Mouse (Mus musculus): ENCODE data around the gene Nfkbie.
A peak's percentile ranks its signal among the peaks of the same experiment; 100 is the strongest.

The Nfkbie gene

DNA sequence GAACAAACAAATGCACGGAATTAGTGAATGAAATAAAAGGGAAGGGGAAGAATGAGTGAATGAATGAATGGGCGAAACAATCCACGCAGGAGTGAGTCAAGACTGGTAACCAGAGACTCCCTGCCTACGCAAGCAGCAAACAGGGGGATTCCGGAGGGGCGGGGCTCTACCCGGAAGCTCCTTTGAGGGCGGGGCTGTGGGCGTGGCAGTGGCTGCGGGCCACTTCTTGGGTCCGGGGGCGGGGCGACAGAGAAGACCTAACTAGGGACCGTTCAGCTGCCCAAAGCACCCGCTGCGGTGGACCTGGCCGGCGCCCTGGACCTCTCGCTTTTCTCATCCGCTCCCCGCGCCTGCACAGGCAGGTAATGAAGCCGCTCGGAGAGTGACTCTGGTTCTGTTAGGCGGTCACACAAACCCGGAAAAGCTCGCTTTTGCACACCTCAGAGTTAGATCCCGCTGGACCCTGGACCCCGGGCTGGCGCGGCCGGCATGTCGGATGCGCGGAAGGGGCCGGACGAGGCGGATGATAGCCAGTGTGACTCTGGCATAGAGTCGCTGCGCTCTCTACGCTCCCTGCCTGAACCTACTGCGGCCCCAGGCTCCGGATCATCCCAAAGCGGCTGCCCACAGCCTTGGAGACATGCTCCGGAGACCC, at the start of gene Nfkbie:
Nfkbie (plus strand) TSS at position 252 of the 655 bp plus-strand sequence.
- peak; percentile 97 to 99 for DNase-seq (ENCODE audit: low read depth in 2 of 2, low spot score in 2 of 2)

- DNase-seq (ENCODE audit: low read depth in 2 of 2, low spot score in 2 of 2), result no peak
Observed at GRCm38 (mm10) chr17:45505941-45506465, 49.5 kb upstream of the Nfkbie start.

- peak; percentile 90 to 95 for DNase-seq (ENCODE audit: low read depth in 2 of 2, low spot score in 2 of 2)
Observed at GRCm38 (mm10) chr17:45506700-45507189, 48.8 kb upstream of the Nfkbie start, which contains the start of gene Aars2. TSS of gene Aars2 (plus strand) at chr17:45506841.

DNA sequence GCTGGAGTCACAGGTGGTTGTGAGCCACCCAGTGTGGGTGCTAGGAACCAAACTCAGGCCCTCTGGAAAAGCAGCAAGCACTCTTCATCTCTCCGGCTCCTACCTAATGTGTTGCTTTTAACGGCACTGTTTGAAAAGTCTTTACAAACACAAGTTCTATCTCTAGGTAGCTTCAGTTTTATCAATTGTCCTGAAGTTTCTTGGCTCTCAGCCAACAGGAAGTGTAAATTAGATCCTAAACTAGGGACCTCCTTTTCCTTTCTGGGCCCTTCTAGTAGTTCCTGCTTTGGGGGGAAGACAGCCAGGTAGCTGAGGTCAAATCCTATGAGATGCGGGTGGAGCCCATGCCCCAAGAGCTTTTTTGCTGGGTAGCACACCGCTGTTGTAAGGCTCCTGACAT, 44.6 kb upstream of the Nfkbie start:
- no peak for DNase-seq (ENCODE audit: low read depth in 2 of 2, low spot score in 2 of 2)

DNA sequence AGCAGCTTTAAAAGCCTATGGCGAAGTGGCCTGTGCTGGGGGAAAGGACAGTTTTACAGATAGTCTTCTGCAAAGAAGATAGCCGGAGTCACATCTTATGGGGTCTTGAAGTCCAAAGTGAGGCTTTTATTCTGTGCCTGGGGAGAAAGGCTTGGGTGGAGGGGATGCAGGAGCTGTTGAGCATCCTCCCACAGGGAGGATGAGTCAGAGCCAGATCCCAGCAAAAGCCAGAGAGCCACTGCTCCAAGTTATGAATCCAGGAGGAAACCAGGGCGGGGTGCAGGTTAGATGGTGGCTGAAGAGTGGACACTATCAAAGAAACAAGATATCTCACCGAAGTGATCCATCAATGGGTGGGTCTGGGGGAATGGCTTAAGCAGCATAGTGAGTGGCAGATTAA, 43.7 kb upstream of the Nfkbie start:
- no peak for DNase-seq (ENCODE audit: low read depth in 2 of 2, low spot score in 2 of 2)

DNA sequence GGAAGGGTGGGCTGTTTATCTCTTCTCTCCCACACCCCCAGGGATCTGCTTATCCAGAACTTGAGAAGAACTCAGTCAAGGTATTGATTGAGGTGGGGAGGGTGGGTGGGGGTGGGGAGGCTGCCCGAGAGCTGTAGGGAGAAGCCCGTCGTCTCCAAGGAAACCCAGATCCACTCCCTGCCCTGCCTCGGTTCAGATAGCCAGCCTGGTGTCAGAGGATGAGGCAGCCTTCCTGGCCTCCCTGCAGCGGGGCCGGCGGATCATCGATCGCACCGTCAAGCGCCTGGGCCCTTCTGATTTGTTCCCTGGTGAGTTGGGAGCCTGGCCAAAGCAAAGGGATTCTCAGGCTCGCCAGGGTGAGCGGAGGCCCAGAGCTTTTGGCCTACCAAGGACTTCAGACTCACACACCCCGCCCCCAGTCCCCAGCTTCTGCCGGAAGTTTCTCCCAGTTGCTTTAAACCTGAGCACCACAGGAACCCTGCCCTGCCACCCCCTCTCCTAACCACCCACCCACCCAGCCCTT, 40.2 kb upstream of the Nfkbie start:
- no peak for DNase-seq (ENCODE audit: low read depth in 2 of 2, low spot score in 2 of 2)

DNA sequence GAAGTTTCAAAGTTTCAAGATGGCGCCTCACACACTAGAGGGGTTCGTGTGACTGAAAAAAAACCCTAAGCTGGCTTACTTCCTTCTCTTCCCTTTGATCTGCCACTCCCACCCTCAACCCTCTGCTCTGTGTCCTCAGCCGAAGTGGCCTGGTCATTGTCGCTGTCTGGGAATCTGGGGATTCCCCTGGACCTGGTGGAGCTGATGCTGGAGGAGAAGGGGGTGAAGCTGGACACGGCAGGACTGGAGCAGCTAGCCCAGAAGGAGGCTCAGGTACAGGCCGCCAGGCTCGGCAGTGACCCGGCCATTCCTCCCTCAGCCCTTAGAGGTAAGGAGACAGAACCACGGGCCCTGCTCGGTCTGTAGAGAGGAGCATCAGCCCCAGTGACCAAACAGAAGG, 39.7 kb upstream of the Nfkbie start:
- no peak for DNase-seq (ENCODE audit: low read depth in 2 of 2, low spot score in 2 of 2)

DNA sequence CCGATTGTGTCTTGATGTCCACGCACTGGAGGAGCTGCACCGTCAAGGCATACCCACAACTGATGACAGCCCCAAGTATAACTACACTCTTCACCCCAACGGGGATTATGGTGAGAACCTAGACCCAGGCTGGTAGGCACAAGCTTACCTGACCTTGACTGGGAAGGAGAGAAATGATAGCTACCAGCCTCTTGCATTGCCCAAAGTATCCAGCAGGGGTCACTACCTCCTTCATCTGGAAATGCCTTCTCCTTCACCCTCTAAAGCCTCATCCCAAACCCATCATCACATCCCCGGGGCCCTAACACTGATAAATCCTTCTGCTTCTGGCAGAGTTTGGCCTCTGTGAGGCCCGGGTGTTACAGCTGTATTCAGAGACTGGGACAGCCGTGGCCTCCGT, 39.0 kb upstream of the Nfkbie start:
- peak; percentile 68 to 72 for DNase-seq (ENCODE audit: low read depth in 2 of 2, low spot score in 2 of 2)

- DNase-seq (ENCODE audit: low read depth in 2 of 2, low spot score in 2 of 2), result no peak
Observed at GRCm38 (mm10) chr17:45517135-45517534, 38.4 kb upstream of the Nfkbie start.

GRCm38 (mm10) chr17:45517549-45518215, 37.8 kb upstream of the Nfkbie start:
- DNase-seq (ENCODE audit: low read depth in 2 of 2, low spot score in 2 of 2), result no peak

DNA sequence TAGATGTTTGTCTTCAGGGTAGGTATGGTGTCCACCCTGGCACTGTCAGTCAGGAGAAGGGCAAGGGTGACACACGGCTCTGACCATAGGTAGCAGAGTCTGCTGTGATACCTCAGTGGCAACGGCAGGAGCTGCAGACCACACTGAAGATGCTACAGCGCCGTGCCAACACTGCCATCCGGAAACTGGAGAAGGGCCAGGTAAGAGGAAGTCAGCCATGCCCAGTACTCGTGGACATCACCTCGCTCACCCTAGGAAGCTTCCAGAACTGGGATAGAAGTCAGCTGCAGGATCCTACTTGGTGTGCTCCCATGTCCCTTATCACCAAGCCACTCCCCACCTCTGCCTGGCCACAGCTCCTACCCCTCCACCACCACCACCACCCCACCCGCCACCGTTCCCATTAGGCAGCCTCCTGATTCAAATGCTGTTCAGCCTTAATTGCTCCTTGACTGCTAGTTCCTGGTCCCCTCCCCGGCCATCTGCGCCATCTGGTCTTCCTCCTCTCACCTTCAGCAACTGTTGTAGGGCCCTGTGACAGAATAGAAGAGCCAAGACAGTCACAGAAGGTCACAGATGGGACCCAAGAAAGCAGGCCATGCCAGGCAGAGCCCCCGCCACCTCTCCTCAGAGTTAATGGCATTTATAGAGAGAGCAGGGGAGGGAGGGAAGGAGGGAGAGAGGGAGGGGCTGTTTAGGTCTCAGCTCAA, 36.6 kb upstream of the Nfkbie start:
- DNase-seq (ENCODE audit: low read depth in 2 of 2, low spot score in 2 of 2), result no peak

DNA sequence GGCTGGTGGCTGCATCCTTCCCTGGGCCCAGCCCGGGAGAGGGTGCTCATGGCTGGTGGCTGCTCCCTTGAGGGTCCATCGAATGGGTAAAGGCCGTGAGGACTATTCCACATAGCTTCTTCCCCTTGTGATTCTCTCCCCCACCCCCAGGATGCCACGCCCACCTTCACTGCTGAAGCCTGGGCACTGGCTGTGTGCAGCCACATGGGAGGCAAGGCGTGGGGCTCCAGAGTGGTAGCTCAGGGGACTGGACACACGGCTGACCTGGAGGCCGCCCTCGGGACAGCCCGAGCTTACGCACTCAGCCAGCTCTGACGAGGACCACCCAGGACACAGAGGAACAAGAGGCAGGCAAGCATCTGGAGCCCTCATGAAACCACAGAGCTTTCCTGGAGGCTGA, 35.4 kb upstream of the Nfkbie start:
- no peak for DNase-seq (ENCODE audit: low read depth in 2 of 2, low spot score in 2 of 2)

- no peak for DNase-seq (ENCODE audit: low read depth in 2 of 2, low spot score in 2 of 2)
Observed at GRCm38 (mm10) chr17:45523263-45523662, 32.2 kb upstream of the Nfkbie start, which contains the start of gene Tcte1. TSS of gene Tcte1 (plus strand) at chr17:45523434.

DNA sequence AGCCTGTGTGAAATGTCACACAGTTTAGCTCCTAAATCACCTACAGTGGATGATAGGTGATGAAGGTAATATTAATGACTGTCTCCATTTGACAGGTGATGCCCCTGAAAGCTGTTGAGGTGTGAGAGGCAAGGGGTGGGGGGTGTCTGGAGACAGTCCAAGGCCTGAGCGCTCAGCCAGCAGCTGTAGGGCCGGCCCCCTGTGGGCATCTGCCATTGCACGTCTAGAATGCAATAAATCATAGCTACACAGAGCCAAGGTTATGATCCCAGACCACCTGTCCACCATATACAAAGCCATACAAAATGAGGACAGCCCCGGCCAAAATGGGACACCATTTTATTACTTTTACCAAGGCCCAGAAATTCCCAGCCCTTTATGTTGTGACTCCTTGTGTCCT, 30.5 kb upstream of the Nfkbie start:
- DNase-seq (ENCODE audit: low read depth in 2 of 2, low spot score in 2 of 2), result no peak

DNA sequence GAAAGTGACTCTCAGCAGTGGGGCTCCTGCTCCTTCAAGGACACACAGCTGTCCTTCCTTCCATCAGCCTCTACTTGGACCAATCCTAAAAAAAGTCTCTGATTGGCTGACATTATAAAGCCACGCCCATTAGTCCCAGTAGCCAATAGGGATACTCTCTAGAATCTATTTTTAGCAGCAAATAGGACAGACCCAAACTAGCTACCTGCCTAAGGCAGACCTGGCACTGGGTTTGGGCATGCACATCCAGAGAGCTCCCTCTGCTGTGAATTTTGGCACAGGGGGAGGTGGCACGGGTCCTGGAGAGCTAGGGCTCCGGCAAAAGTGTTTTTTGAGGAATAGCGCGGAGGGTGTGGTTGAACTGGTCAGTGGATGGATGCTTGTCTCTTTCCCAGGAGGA, 28.9 kb upstream of the Nfkbie start:
- no peak for DNase-seq (ENCODE audit: low read depth in 2 of 2, low spot score in 2 of 2)

- DNase-seq (ENCODE audit: low read depth in 2 of 2, low spot score in 2 of 2), result no peak
Observed at GRCm38 (mm10) chr17:45530346-45530782, 25.1 kb upstream of the Nfkbie start.

- no peak for DNase-seq (ENCODE audit: low read depth in 2 of 2, low spot score in 2 of 2)
Observed at GRCm38 (mm10) chr17:45532896-45533295, 22.6 kb upstream of the Nfkbie start.

DNA sequence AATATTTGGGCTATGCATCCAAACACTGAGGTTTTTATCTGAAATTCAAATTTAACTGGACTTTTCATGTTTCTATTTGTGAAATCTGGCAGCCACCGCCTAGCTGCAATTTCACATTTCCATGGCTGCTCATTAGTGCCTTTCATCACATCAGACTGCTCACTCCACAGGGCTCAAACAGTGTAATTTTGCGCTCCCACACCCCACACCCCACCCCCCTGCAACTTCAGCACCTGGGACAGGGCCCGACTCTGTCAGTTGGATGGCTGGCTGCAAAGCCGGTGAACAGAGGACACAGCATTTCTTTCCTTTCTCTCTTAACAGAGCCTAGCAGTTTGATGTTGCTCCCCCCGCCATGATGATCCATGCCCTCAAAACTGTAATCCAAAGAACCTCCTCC, 19.2 kb upstream of the Nfkbie start:
- DNase-seq (ENCODE audit: low read depth in 2 of 2, low spot score in 2 of 2), result no peak

GRCm38 (mm10) chr17:45538394-45538793, 17.1 kb upstream of the Nfkbie start:
- DNase-seq (ENCODE audit: low read depth in 2 of 2, low spot score in 2 of 2), result no peak

- no peak for DNase-seq (ENCODE audit: low read depth in 2 of 2, low spot score in 2 of 2)
Observed at GRCm38 (mm10) chr17:45539664-45540063, 15.8 kb upstream of the Nfkbie start.

DNA sequence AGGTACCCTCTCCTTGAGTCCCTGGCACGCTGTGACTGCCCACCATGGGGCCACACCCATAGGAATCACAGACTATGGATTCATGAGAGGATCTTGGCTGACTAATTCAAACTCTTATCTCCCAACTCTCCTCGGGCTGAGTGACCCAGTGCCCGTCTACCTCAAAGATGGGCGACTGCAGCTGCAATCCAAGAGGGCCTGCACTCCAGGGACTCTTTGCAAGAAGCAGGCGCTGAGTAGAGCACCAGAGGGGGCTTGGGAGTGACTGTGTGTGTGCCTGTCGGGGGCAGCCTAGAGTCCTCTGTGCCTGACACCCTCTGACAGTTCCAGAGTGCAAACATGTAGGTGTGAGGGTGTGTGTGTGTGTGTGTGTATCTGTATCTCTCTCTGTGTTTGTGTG, 13.4 kb upstream of the Nfkbie start:
- DNase-seq (ENCODE audit: low read depth in 2 of 2, low spot score in 2 of 2), result no peak
